Mouse (Mus musculus): ENCODE results near the gene Dennd4c.
A peak's percentile ranks its signal among the peaks of the same experiment; 100 is the strongest.
"Not testable (repeated sequence)": the region's sequence is repeated elsewhere in the genome, so short reads cannot be mapped to it uniquely, and the experiment has no call there.

The Dennd4c gene

DNA sequence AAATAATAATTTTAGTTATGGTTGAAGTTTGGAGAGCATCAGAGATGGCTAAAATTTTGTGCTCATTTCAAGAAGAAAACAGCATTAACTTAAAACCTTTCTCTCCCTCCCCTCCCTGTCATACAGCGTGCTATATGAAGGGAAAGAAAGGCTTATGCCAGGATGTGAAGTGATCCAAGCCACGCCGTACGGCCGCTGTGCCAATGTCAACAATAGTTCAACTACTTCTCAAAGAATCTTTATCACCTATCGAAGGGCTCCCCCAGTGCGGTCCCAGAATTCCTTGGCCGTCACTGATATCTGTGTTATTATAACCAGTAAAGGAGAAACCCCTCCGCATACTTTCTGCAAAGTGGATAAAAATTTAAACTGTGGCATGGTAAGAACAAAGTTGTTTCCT, 29.2 kb downstream of the Dennd4c start:
- no peak for DNase-seq (ENCODE audit: low read depth in 1 of 2, low spot score in 2 of 2)

DNA sequence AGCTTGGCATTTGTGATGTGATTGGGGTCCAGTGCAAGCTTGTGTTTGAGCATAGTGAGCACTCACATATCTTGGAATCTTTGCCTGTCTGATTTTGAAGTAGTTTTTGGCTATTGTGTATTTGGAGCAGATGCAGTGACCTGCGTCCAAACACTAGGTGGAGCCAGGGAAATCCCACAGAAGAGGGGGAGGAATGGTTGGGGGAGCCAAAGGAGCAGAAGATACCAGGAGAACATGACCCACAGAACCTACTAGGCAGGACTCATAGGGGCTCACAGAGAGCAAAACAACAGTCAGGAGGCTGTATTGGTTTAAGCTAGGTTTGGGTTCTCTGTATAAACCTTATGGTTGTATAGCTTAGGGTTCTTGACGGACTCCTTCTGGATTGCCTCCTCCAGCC, 62.2 kb downstream of the Dennd4c start:
- no peak for DNase-seq (ENCODE audit: low read depth in 1 of 2, low spot score in 2 of 2)

- DNase-seq (ENCODE audit: low read depth in 1 of 2, low spot score in 2 of 2), result no peak
Observed at GRCm38 (mm10) chr4:86814850-86815249, 66.5 kb downstream of the Dennd4c start.

DNA sequence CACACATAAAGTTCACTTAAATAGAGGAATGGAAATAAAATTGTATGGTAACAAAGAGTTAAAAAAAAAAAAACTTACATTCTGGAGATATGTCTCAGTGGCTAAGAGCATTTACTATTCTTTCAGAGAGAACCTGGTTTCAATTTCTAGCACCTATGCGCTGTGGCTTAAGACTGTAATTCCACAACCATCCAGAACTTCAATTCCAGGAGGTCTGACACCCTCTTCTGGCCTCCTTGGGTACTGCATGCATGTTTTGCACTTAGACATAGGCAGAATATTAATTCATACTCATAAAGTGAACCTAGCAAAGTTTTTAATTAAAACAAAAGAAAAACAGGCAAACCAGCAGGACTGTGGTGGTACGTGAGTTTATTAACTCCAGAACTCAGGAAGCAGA, 74.8 kb downstream of the Dennd4c start:
- DNase-seq (ENCODE audit: low read depth in 1 of 2, low spot score in 2 of 2), result peak in 1 of 2 experiments; percentile 15

DNA sequence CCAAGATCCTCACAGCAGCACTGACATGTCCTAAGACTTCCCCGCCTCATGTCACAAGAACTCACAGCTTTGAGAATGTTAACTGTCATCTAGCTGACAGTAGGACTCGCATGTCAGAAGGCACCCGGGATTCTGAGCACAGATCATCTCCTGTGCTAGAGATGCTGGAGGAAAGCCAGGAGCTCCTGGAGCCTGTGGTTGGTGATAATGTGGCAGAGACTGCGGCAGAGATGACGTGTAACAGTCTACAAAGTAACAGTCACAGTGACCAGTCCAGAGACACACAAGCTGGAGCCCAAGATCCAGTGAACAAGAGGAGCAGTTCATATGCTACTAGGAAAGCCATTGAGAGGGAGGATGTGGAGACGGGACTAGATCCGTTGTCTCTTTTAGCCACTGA, 76.8 kb downstream of the Dennd4c start:
- no peak for DNase-seq (ENCODE audit: low read depth in 1 of 2, low spot score in 2 of 2)

DNA sequence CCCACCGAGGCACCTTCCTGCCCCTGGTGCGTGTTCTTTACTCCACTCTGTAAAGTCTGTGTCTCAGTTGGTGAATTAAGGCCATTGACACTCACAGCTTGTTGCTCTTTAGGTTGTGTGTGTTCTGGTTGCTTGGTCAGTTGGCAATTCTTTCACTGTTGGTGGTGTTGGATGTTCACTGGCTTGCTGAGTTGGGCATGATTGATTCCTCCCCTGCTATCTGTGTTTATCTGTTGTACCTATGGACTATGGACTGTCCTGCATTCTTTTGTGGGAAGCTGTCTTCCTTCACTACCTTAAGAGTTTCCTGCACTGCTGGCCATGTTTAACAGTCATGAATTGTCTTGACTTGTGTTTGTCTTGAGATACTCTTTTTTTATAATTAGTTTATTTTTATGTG, 83.5 kb downstream of the Dennd4c start:
- no peak for DNase-seq (ENCODE audit: low read depth in 1 of 2, low spot score in 2 of 2)

- not testable (repeated sequence) for DNase-seq (ENCODE audit: low read depth in 1 of 2, low spot score in 2 of 2)
Observed at GRCm38 (mm10) chr4:86841141-86841540, 92.8 kb downstream of the Dennd4c start.

DNA sequence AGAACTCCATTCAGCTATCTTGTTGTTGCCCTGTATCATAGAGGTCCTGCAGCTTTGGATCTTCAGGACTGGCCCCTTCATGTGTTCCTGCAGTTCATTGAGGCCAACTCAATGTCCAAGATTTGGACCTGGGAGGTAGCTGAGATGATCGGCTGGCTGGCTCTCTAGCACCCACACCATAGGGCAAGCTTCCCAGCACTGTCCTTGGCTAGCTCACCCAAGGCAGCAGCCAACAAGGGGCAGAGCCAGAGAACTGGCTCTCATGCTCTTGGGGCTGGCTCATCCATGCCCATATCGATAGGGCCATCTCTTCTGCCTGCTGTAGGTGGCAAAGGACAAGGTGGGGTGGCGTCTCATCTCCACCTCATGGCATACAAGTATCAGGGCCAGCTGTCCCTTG, 97.0 kb downstream of the Dennd4c start:
- no peak for DNase-seq (ENCODE audit: low read depth in 1 of 2, low spot score in 2 of 2)

- DNase-seq (ENCODE audit: low read depth in 1 of 2, low spot score in 2 of 2), result no peak
Observed at GRCm38 (mm10) chr4:86847246-86847645, 98.9 kb downstream of the Dennd4c start.

- no peak for DNase-seq (ENCODE audit: low read depth in 1 of 2, low spot score in 2 of 2)
Observed at GRCm38 (mm10) chr4:86851331-86851730, 103.0 kb downstream of the Dennd4c start.

DNA sequence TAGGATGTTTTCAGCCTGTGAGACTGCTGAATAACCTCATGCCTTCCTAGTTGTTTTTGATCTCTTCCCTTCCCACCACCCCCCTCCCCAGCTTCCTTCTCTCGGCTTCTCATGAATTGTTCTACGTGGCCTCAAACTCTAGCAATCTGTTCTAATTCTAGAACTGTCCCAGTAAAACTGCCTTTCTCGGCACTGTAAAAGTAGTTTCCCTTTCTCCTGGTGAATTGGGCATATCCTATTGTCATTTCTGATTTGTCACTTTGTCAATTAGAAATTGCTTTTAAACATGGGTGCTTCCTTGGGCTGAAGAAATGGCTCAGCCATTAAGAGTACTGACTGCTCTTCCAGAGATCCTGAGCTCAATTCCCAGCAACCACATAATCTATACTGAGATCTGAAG, 103.7 kb downstream of the Dennd4c start:
- no peak for DNase-seq (ENCODE audit: low read depth in 1 of 2, low spot score in 2 of 2)

- no peak for DNase-seq (ENCODE audit: low read depth in 1 of 2, low spot score in 2 of 2)
Observed at GRCm38 (mm10) chr4:86852813-86853590, 104.6 kb downstream of the Dennd4c start.

- no peak for DNase-seq (ENCODE audit: low read depth in 1 of 2, low spot score in 2 of 2)
Observed at GRCm38 (mm10) chr4:86856304-86857112, 108.2 kb downstream of the Dennd4c start.

GRCm38 (mm10) chr4:86857113-86858069, 109.0 kb downstream of the Dennd4c start, which contains the start of gene Rps6:
TSS of gene Rps6 (minus strand) at chr4:86857412.
- DNase-seq (ENCODE audit: low read depth in 1 of 2, low spot score in 2 of 2), result peak; percentile 86 to 93

DNA sequence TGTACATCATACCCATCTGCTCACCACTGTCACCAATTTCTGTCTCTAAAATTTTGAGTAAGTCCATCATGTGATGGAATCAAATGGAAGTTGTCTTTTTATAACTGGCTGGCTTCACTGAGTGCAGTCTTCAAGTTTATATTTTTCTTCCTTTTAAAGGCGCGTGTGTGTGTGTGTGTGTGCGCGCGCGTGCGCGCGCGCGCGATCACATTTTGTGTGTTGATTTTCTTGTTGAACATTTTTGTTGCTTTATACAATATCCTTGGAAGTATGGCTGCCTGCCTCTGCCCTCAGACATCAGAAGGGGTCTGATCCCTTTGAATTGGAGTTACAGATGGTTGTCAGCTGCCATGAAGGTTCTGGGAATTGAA, 109.7 kb downstream of the Dennd4c start:
- no peak for DNase-seq (ENCODE audit: low read depth in 1 of 2, low spot score in 2 of 2)

DNA sequence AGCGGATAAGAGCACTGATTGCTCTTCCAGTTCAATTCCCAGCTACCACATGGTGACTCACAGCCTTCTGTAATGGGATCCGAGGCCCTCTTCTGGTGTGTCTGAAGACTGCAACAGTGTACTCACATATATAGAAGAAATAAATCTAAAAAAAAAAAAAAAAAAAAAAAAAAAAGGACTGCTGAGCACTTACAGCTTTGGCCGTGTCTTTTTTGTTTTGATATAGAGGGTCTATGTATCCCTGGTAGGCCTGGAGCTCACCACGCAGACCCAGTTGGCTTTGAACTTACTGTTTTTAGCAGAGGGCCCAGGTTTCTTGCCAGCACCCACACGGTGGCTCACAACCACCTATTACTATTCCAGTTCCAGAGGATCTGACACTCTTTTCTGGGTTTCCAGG, 115.7 kb downstream of the Dennd4c start:
- no peak for DNase-seq (ENCODE audit: low read depth in 1 of 2, low spot score in 2 of 2)

DNA sequence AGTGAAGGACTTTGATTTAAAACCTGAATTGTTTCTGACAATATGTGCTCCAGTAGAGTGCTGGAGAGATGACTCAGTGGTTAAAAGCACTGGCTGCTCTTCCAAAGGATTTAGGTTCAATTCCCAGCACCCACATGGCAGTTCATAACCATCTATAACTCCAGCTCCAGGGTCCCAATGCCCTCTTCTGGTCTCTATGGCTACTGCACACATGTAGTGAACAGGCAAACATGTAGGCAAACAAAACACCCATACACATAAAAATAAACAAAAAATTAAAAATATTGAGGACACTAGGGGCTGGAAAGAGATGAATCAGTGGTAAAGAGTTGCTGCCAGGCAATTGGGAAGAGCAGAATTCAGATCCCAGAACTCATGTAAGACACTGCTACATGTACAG, 123.6 kb downstream of the Dennd4c start:
- no peak for DNase-seq (ENCODE audit: low read depth in 1 of 2, low spot score in 2 of 2)

GRCm38 (mm10) chr4:86873072-86873471, 124.7 kb downstream of the Dennd4c start:
- no peak for DNase-seq (ENCODE audit: low read depth in 1 of 2, low spot score in 2 of 2)

DNA sequence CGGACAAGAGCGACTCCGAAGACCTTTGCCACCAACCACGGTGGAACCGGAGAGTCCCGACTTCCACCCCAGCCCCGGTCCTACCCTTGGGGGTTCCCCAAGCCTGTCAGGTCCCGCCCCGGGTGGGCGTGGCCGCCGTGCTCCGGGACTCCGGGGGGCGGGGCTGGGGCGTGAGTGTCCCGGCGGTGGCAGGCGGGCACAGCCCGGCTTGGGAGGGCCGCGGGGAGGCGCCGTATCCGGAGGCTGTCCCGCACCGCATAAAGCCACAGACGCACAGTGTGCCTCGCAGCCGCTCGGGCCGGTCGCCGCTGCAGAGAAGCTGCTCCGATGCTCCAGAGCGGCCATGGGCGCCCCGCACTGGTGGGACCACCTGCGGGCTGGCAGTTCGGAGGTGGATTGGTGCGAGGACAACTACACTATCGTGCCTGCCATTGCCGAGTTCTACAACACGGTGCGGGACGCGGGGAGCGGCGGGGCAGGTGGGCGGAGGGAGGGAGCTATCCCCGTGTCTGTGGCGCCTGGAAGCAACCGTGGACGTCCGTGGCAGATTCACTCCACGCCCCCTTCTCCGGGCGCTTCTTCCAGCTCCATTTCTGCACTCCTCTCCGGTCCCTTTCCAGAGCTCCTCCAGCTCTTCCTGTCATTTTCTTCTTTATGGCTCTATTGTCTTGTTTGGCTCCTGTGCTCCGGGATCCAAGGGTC, 125.9 kb downstream of the Dennd4c start, which contains the start of gene Acer2:
Gene Acer2, plus strand, starts transcription at position 251 of the 702 bp plus-strand sequence.
- DNase-seq (ENCODE audit: low read depth in 1 of 2, low spot score in 2 of 2), result peak; percentile 49 to 77

GRCm38 (mm10) chr4:86879477-86879876, 131.1 kb downstream of the Dennd4c start:
- no peak for DNase-seq (ENCODE audit: low read depth in 1 of 2, low spot score in 2 of 2)

GRCm38 (mm10) chr4:86881178-86881577, 132.8 kb downstream of the Dennd4c start:
- DNase-seq (ENCODE audit: low read depth in 1 of 2, low spot score in 2 of 2), result no peak
